Mouse (Mus musculus) layer of hippocampus, postnatal 25 days (tissue): ENCODE measurements at regions not wholly inside any gene's neighbourhood (a gene's known extent, or its start where the extent isn't known, plus 50 kb on each side); places are given as distances from the start of the nearest gene placed in this dataset.

ENCODE experiments used
- DNase-seq, 2 experiments: peaks; one replicate each; pipeline ENCODE4 v3.0.0; 2022; ENCODE audit warnings: mixed read lengths in 2 of 2, low spot score in 1 of 2; ENCODE audit errors: extremely low spot score in 1 of 2

GRCm38 (mm10) chr1:77213462-77214098, 301.3 kb downstream of the Epha4 start:
- DNase-seq = no peak

GRCm38 (mm10) chr1:77219488-77220321, 295.2 kb downstream of the Epha4 start:
- DNase-seq = no peak

- DNase-seq = no peak
These were observed 294.6 kb downstream of the Epha4 start for GRCm38 (mm10) chr1:77220322-77220590.

GRCm38 (mm10) chr1:77220783-77221182, 294.1 kb downstream of the Epha4 start:
- no peak for DNase-seq

GRCm38 (mm10) chr1:77221900-77222299, 293.0 kb downstream of the Epha4 start:
- no peak for DNase-seq

- no peak for DNase-seq
These were observed 288.3 kb downstream of the Epha4 start for GRCm38 (mm10) chr1:77226546-77226945.

GRCm38 (mm10) chr1:77226991-77227515, 287.8 kb downstream of the Epha4 start:
- DNase-seq = no peak

- DNase-seq = no peak
These were observed 287.1 kb downstream of the Epha4 start for GRCm38 (mm10) chr1:77227800-77228199.

GRCm38 (mm10) chr1:77229561-77229960, 285.3 kb downstream of the Epha4 start:
- no peak for DNase-seq

- DNase-seq = no peak
These were observed 281.9 kb downstream of the Epha4 start for GRCm38 (mm10) chr1:77233010-77233409.

GRCm38 (mm10) chr1:77244642-77245041, 270.2 kb downstream of the Epha4 start:
- DNase-seq = no peak

- no peak for DNase-seq
These were observed 268.8 kb downstream of the Epha4 start for GRCm38 (mm10) chr1:77246047-77246446.

GRCm38 (mm10) chr1:77254276-77254675, 260.6 kb downstream of the Epha4 start:
- DNase-seq = no peak

GRCm38 (mm10) chr1:77256115-77256842, 258.6 kb downstream of the Epha4 start:
- no peak for DNase-seq

GRCm38 (mm10) chr1:77258730-77259310, 256.1 kb downstream of the Epha4 start:
- no peak for DNase-seq

- DNase-seq = no peak
These were observed 255.1 kb downstream of the Epha4 start for GRCm38 (mm10) chr1:77259789-77260188.

GRCm38 (mm10) chr1:77261678-77262077, 253.2 kb downstream of the Epha4 start:
- DNase-seq = no peak

GRCm38 (mm10) chr1:77265677-77266076, 249.2 kb downstream of the Epha4 start:
- no peak for DNase-seq

GRCm38 (mm10) chr1:77267311-77268003, 247.4 kb downstream of the Epha4 start:
- no peak for DNase-seq

- DNase-seq = no peak
These were observed 239.6 kb downstream of the Epha4 start for GRCm38 (mm10) chr1:77275297-77275696.
